Mouse (Mus musculus): ENCODE measurements around the gene Prss34. TPM values are rescaled to one million over a fixed set of nuclear protein-coding genes. Genes with fewer than 3 reads are reported as not detected.

Gene Prss34
- 1.8 and 2.7 TPM in 2 replicates for polyA plus RNA-seq (2012; ENCODE audit: low replicate concordance)

GRCm38 (mm10) chr17:25298094-25298493, at the start of gene Prss34:
TSS of gene Prss34 (plus strand) at chr17:25298394.

GRCm38 (mm10) chr17:25256140-25256754, 41.9 kb upstream of the Prss34 start, which contains the start of gene Baiap3:
TSS of gene Baiap3 (minus strand) at chr17:25256364.

GRCm38 (mm10) chr17:25274571-25275346, 23.4 kb upstream of the Prss34 start, which contains the start of gene Ube2i:
TSS of gene Ube2i (minus strand) at chr17:25274622.

GRCm38 (mm10) chr17:25308346-25308745, 10.2 kb downstream of the Prss34 start, which contains the start of gene Prss28:
TSS of gene Prss28 (plus strand) at chr17:25308646.

GRCm38 (mm10) chr17:25318354-25318753, 20.2 kb downstream of the Prss34 start, which contains the start of gene Prss29:
TSS of gene Prss29 (plus strand) at chr17:25318654.

GRCm38 (mm10) chr17:25345462-25345861, 47.3 kb downstream of the Prss34 start, which contains the start of gene Tpsab1:
TSS of gene Tpsab1 (minus strand) at chr17:25345562.

Other genes starting within 250 kb of the Prss34 start
- gene Tmem204, start 214.8 kb upstream of the Prss34 start, polyA plus RNA-seq (2012; ENCODE audit: low replicate concordance) = 0.62 TPM in 1 of 2 replicates, not detected in the other
- gene Telo2, start 182.4 kb upstream of the Prss34 start, polyA plus RNA-seq (2012; ENCODE audit: low replicate concordance) = 11.5 and 26.9 TPM in 2 replicates
- not detected in 2 replicates for gene Ptx4, start 177.6 kb upstream of the Prss34 start, polyA plus RNA-seq (2012; ENCODE audit: low replicate concordance)
- 26.3 and 36.9 TPM in 2 replicates for gene Clcn7, start 165.0 kb upstream of the Prss34 start, polyA plus RNA-seq (2012; ENCODE audit: low replicate concordance)
- not detected in 2 replicates for gene Ccdc154, start 135.9 kb upstream of the Prss34 start, polyA plus RNA-seq (2012; ENCODE audit: low replicate concordance)
- gene Gm38655, start 122.9 kb upstream of the Prss34 start, polyA plus RNA-seq (2012; ENCODE audit: low replicate concordance) = not detected in 2 replicates
- gene BC003965, start 113.8 kb upstream of the Prss34 start, polyA plus RNA-seq (2012; ENCODE audit: low replicate concordance) = 19.1 and 36.7 TPM in 2 replicates
- gene Unkl, start 110.0 kb upstream of the Prss34 start, polyA plus RNA-seq (2012; ENCODE audit: low replicate concordance) = 79.2 and 79.9 TPM in 2 replicates
- 9.7 and 21.5 TPM in 2 replicates for gene Gnptg, start 58.3 kb upstream of the Prss34 start, polyA plus RNA-seq (2012; ENCODE audit: low replicate concordance)
- 11.0 and 15.2 TPM in 2 replicates for gene Tsr3, start 58.2 kb upstream of the Prss34 start, polyA plus RNA-seq (2012; ENCODE audit: low replicate concordance)
- gene Baiap3, start 42.0 kb upstream of the Prss34 start, polyA plus RNA-seq (2012; ENCODE audit: low replicate concordance) = 0.90 and 3.3 TPM in 2 replicates
- gene Ube2i, start 23.8 kb upstream of the Prss34 start, polyA plus RNA-seq (2012; ENCODE audit: low replicate concordance) = 203 and 276 TPM in 2 replicates
- not detected in 2 replicates for gene Prss28, start 10.3 kb downstream of the Prss34 start, polyA plus RNA-seq (2012; ENCODE audit: low replicate concordance)
- 0.65 and 1.5 TPM in 2 replicates for gene Prss29, start 20.3 kb downstream of the Prss34 start, polyA plus RNA-seq (2012; ENCODE audit: low replicate concordance)
- 0.87 and 3.6 TPM in 2 replicates for gene Tpsab1, start 47.2 kb downstream of the Prss34 start, polyA plus RNA-seq (2012; ENCODE audit: low replicate concordance)
- 2.0 and 20.1 TPM in 2 replicates for gene Tpsb2, start 67.9 kb downstream of the Prss34 start, polyA plus RNA-seq (2012; ENCODE audit: low replicate concordance)
- gene Tpsg1, start 70.9 kb downstream of the Prss34 start, polyA plus RNA-seq (2012; ENCODE audit: low replicate concordance) = 0.21 TPM in 1 of 2 replicates, not detected in the other
- 6.5 and 17.3 TPM in 2 replicates for gene Cacna1h, start 135.4 kb downstream of the Prss34 start, polyA plus RNA-seq (2012; ENCODE audit: low replicate concordance)
- not detected in 2 replicates for gene Tekt4, start 156.2 kb downstream of the Prss34 start, polyA plus RNA-seq (2012; ENCODE audit: low replicate concordance)
- 0.12 TPM in 1 of 2 replicates, not detected in the other for gene Sstr5, start 198.9 kb downstream of the Prss34 start, polyA plus RNA-seq (2012; ENCODE audit: low replicate concordance)